22 mouse cellular contexts compared by ENCODE assay signal in genomic region chr14:93545575-93545974, GRCm38 (mm10).
A peak's percentile ranks its signal among the peaks of the same experiment; 100 is the strongest.
DNase-seq lines count a peak whose midpoint lies in the region; ATAC-seq and TF ChIP-seq lines count a peak whose summit lies in the region.
"Had no signal": no experiment of that assay in that cellular context is flagged by ENCODE, and none has a peak within 500 bp of the region (broad histone marks: within the 10 kb centered on the region; RNA-seq: fewer than 3 reads in every experiment).

No protein-coding gene starts in this region.

- no peak overlapping the region for H3K9ac ChIP-seq in heart, embryonic 12.5 days
- H3K9ac ChIP-seq: embryonic facial prominence, embryonic 13.5 days; forebrain, embryonic 12.5 days; hindbrain, embryonic 12.5 days had no signal

- intact Hi-C loops in left cerebral cortex, adult 2 months (cut with DNase I), result loop anchor here (5.0 to 10.0 kb wide), 3 partner anchors 77 to 272 kb away; no protein-coding TSS in a partner anchor

- TF ChIP-seq CTCF in left cerebral cortex, adult 2 months (IDR thresholded peaks at IDR 0.05), result no peak

- H3K4me2 ChIP-seq in heart, embryonic 12.5 days, result no peak overlapping the region
- H3K4me2 ChIP-seq: embryonic facial prominence, embryonic 13.5 days; forebrain, embryonic 12.5 days; hindbrain, embryonic 12.5 days had no signal

- H3K36me3 ChIP-seq in heart, embryonic 12.5 days, result no peaks in the 10 kb centered on the region
- H3K36me3 ChIP-seq: embryonic facial prominence, embryonic 13.5 days; forebrain, embryonic 12.5 days; hindbrain, embryonic 12.5 days had no signal

- H3K4me1 ChIP-seq in heart, embryonic 12.5 days (replicated peaks), result no peaks in the 10 kb centered on the region
- H3K4me1 ChIP-seq: embryonic facial prominence, embryonic 13.5 days; forebrain, embryonic 12.5 days; hindbrain, embryonic 12.5 days had no signal

- H3K4me3 ChIP-seq in heart, embryonic 12.5 days, result no peak overlapping the region
- H3K4me3 ChIP-seq in left cerebral cortex, adult 2 months, result no peak overlapping the region
- H3K4me3 ChIP-seq: embryonic facial prominence, embryonic 13.5 days; forebrain, embryonic 12.5 days; gastrocnemius, adult 2 months; hindbrain, embryonic 12.5 days had no signal

- peak; percentile 1 to 7 for DNase-seq in heart, adult 18-20 months
- DNase-seq in left cerebral cortex, adult 2 months (ENCODE audit: extremely low spot score in 1 of 2, low spot score in 2 of 2), result no peak
- DNase-seq in left cerebral cortex, adult 18-20 months (ENCODE audit: low spot score in 2 of 2), result no peak
- DNase-seq in brain, adult 2 months (ENCODE audit: low read depth, low spot score), result peak; percentile 72
- DNase-seq in kidney, postnatal 36 days, result no peak
- no peak for DNase-seq in cerebellum, adult 18-20 months
- DNase-seq: adrenal gland, adult 8-10 months; adrenal gland, postnatal 36 days; cerebellum, adult 11 months; cerebellum, adult 9-10 months; cerebellum, postnatal 25 days; gastrocnemius, adult 2 months; gastrocnemius, postnatal 25 days; heart, postnatal 10 days; heart, postnatal 4 days had no signal

- 54% methylated on average over 6 of the region's 6 CpGs for WGBS in heart, embryonic 12.5 days

- H3K9me3 ChIP-seq in heart, embryonic 12.5 days (replicated peaks), result no peaks in the 10 kb centered on the region
- H3K9me3 ChIP-seq: embryonic facial prominence, embryonic 13.5 days; forebrain, embryonic 12.5 days; hindbrain, embryonic 12.5 days had no signal

- ATAC-seq in heart, embryonic 12.5 days (ENCODE audit: insufficient number of reproducible peaks, low FRiP score), result no peak
- ATAC-seq: forebrain, embryonic 16.5 days; hindbrain, embryonic 16.5 days had no signal

- no peaks in the 10 kb centered on the region for H3K27me3 ChIP-seq in heart, embryonic 12.5 days (replicated peaks)
- H3K27me3 ChIP-seq: CH12.LX; embryonic facial prominence, embryonic 13.5 days; forebrain, embryonic 12.5 days; hindbrain, embryonic 12.5 days had no signal

- no peak overlapping the region for H3K27ac ChIP-seq in heart, embryonic 12.5 days (ENCODE audit: poor library complexity, severe bottlenecking)
- H3K27ac ChIP-seq in left cerebral cortex, adult 2 months, result peak overlapping the region; percentile 86
- H3K27ac ChIP-seq: embryonic facial prominence, embryonic 13.5 days; forebrain, embryonic 12.5 days; gastrocnemius, adult 2 months; hindbrain, embryonic 12.5 days had no signal

Comparison
In these comparisons a context has a peak if more than half of its experiments do, and no peak if none do; other contexts are left out.
1. DNase-seq: peak in heart, adult 18-20 months (2 of 2) and brain, adult 2 months (single experiment); none in left cerebral cortex, adult 2 months (0 of 2), left cerebral cortex, adult 18-20 months (0 of 2), kidney, postnatal 36 days (0 of 2) and cerebellum, adult 18-20 months (0 of 2).